Mouse (Mus musculus) midbrain, embryonic 11.5 days (tissue): ENCODE measurements around the gene Hbb-bh1. TPM values are rescaled to one million over a fixed set of nuclear protein-coding genes. Genes with fewer than 3 reads are reported as not detected.
"Not testable (repeated sequence)": the region's sequence is repeated elsewhere in the genome, so short reads cannot be mapped to it uniquely, and the experiment has no call there.

Experiments used
- ATAC-seq: fragments of 200-750 bp; cut with Nextera tagmentation; 2 replicates; pipeline ENCODE4 v1.8.0; 2017; ENCODE audit warnings: moderate TSS enrichment, moderate library complexity; ENCODE audit not compliant: low FRiP score
- DNase-seq: peaks from one replicate; pipeline ENCODE4 v3.0.0; 2015; ENCODE audit warnings: low spot score; ENCODE audit errors: missing footprints
- H3K27ac ChIP-seq: fragments of 300-500 bp; sonication (generic); 2 replicates; pipeline ENCODE4 v1.5.1; 2014; ENCODE audit warnings: low read depth, low read length
- H3K27me3 ChIP-seq: fragments of 300-500 bp; sonication (generic); 2 replicates; pipeline ENCODE4 v1.6.1; 2014; ENCODE audit warnings: mild to moderate bottlenecking, low read length, moderate library complexity, mixed read lengths; ENCODE audit not compliant: control insufficient read depth, insufficient read depth
- H3K36me3 ChIP-seq: fragments of 300-500 bp; sonication (generic); 2 replicates; pipeline ENCODE4 v1.6.1; 2014; ENCODE audit warnings: mild to moderate bottlenecking, low read length, moderate library complexity, mixed read lengths; ENCODE audit not compliant: control insufficient read depth, insufficient read depth
- H3K4me1 ChIP-seq: fragments of 300-500 bp; sonication (generic); 2 replicates; pipeline ENCODE4 v1.6.1; 2014; ENCODE audit warnings: low read length; ENCODE audit not compliant: control insufficient read depth, insufficient read depth
- H3K4me2 ChIP-seq: fragments of 300-500 bp; sonication (generic); 2 replicates; pipeline ENCODE4 v1.6.1; 2014; ENCODE audit warnings: mild to moderate bottlenecking, moderate library complexity
- H3K4me3 ChIP-seq: fragments of 300-500 bp; sonication (generic); 2 replicates; pipeline ENCODE4 v1.5.1; 2014; ENCODE audit warnings: low read depth, low read length
- H3K9ac ChIP-seq: fragments of 300-500 bp; sonication (generic); 2 replicates; pipeline ENCODE4 v1.6.1; 2014; ENCODE audit warnings: low read length
- H3K9me3 ChIP-seq: fragments of 300-500 bp; sonication (generic); 2 replicates; pipeline ENCODE4 v1.6.1; 2016; ENCODE audit warnings: low read length; ENCODE audit not compliant: control insufficient read depth
- WGBS: fragments of 180-500 bp; shearing (Covaris S2); extraction: QIAGEN DNeasy Blood & Tissue Kit; methylation state at CpG from one replicate; pipeline ENCODE4 v1.1.7; 2014; 5-methylcytosine and 5-hydroxymethylcytosine counted together
- polyA plus RNA-seq: library from polyadenylated mRNA; unstranded; fragments of >200 nt; fragmentation: Nextera tagmentation; extraction: Ambion mirVana; gene quantifications from 2 replicates; pipeline ENCODE4 v1.2.1, GENCODE M21; 2014

The Hbb-bh1 gene
- polyA plus RNA-seq, 1 experiment from 2014 or later = 2,795 TPM

DNA sequence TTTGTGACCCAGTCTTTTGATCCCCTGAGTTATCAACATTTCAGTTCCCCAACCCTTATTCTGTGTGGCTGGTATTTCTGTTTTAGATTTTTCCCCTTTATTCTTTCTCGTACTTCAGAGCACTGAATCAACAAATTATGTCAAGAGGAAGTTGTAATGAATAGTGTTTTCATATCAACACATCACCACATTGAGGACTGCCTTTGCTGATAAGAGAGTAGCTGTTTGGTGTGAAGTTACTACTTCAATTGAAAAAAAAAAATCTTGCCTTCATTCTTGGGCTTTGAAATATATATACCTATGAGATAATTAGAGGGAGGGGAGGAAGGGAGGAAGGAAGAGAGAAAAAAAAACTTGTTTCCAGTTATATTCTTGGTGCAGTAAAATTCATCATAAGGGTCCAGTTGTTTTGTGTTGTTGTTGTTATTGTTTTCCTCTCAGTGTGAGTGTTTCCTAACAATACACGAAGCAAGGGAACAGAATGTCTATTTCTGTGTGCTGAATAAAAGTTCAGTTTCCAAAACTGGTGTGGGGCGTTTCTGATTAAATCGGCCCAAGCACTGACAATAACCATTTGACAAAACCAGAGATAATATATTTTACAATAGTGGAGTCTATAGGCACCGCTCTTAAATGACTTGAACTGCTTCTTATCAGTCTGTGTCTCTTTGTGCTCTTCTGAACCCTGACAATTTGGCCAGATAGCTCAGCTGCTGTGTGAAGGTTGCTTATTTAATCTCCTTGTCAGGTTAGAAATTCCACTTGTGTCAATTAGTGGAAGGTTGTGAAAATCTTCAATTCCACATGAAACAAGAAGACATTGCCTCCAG is 33.8 kb downstream of the Hbb-bh1 start:
- Histone ChIP-seq H3K27ac (no peak overlapping the region), H3K27me3 (no peaks in the 10 kb centered on the region), H3K4me2 (no peak overlapping the region), H3K4me3 (no peak overlapping the region), H3K9ac (no peak overlapping the region), H3K9me3 (no peaks in the 10 kb centered on the region), H3K4me1 (no peaks in the 10 kb centered on the region), H3K36me3 (no peaks in the 10 kb centered on the region)
- ATAC-seq (no peak), DNase-seq (no peak)
- 82% methylated on average over 5 of the region's 5 CpGs for WGBS

DNA sequence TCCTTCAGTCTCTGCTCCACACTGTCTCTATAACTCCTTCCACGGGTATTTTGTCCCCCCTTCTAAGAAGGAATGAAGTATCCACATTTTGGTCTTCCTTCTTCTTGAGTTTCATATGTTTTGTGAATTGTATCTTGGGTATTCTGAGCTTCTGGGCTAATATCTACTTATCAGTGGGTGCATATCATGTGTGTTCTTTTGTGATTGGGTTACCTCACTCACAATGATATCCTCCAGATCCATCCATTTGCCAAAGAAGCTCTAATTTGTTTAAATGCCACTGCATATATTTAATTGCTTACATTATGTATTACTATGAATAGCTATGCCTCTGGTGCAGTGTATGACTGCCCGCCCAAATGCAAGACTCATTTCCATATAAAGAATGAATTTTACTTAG is 34.8 kb downstream of the Hbb-bh1 start:
- ATAC-seq, H3K9ac ChIP-seq, H3K4me3 ChIP-seq, H3K27ac ChIP-seq, DNase-seq, H3K4me1 ChIP-seq, H3K4me2 ChIP-seq, H3K36me3 ChIP-seq, H3K27me3 ChIP-seq, H3K9me3 ChIP-seq: not testable (repeated sequence)
- 67% methylated on average over 2 of the region's 2 CpGs for WGBS

DNA sequence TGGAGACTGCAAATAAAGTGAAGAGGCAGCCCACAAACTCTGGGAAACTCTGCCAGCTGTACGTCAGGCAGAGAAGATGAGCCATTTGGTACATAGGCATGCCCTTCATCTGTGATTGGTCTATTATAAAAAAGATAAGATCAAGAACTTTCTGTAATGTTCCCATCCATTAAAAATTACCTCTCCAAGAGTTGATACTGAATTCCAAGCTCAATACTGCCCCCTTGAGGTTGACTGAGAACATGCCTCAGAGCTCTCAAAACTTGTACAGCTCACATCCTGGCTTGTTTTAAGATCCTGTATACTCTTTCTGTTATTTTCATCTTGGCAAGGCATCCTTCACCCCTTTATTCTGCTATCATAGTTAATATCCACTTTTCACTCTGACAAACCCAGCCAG is 36.1 kb downstream of the Hbb-bh1 start:
- no peaks in the 10 kb centered on the region for H3K9me3 ChIP-seq
- H3K36me3 ChIP-seq = no peaks in the 10 kb centered on the region
- DNase-seq (peak; percentile 82), ATAC-seq (peak; percentile 57; the same call in 1 of the 2 replicates)
- H3K4me2 ChIP-seq = no peak overlapping the region
- no peaks in the 10 kb centered on the region for H3K27me3 ChIP-seq
- 81% methylated on average over 1 of the region's 1 CpGs for WGBS
- no peak overlapping the region for H3K4me3 ChIP-seq
- H3K4me1 ChIP-seq = no peaks in the 10 kb centered on the region
- no peak overlapping the region for H3K9ac ChIP-seq
- H3K27ac ChIP-seq = no peak overlapping the region

DNA sequence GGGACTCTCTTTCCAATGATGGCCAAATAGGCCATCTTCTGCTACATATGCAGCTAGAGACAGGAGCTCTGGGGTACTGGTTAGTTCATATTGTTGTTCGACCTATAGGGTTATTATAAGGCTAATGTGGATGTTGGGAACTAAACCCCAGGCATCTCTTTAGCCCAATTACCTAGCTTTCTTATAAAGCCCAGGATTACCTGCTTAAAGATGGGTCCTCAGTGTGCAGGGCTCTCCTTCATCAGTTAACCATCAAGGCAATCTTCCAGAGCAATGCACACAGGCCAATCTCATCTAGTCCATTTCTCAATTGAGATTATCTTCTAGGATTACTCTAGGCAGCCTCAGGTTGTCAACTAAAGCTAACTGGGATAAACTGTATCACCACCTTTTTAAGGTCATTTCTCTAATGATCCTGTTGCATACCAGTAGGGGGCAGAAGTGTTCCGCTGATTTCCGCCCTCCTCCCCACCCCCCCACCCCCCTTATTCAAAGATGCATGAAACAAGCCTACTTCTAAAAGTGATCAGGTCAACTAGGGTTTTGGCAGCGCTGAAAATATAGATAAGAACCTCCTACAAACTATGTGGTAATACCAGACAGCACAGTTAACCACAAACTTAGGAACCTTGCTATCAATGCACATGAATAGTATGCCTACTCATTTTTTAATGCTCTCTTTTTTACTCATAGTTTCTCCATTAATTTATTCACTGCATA is 50.1 kb downstream of the Hbb-bh1 start:
- Histone ChIP-seq H3K4me1 (no peaks in the 10 kb centered on the region), H3K27me3 (no peaks in the 10 kb centered on the region), H3K4me2 (no peak overlapping the region), H3K27ac (no peak overlapping the region), H3K9me3 (no peaks in the 10 kb centered on the region), H3K9ac (no peak overlapping the region), H3K36me3 (no peaks in the 10 kb centered on the region), H3K4me3 (no peak overlapping the region)
- no peak for ATAC-seq
- WGBS = 21% methylated on average over 4 of the region's 4 CpGs
- no peak for DNase-seq

DNA sequence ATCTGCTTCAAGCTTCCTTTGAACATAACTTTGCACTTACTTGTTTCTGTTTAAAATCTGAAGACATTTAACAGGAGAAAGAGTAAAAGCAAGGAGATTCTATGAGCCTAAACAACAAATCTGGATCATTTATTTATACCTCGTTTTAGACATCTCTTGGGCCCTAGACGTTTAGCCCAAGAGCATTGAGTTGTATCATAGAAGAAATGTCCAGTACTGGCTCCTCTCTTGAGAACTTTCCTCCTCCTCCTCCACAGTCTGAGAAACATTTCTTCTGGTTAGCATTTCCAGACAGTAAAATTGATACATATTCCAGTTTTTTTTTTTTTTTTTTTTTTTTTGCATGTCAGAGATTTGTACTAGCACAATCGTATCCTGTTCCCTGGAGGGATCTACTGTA is 51.2 kb downstream of the Hbb-bh1 start, which contains the start of gene Olfr67:
TSS of gene Olfr67 (minus strand) at position 101 of the 400 bp plus-strand sequence.
- Histone ChIP-seq H3K4me3 (no peak within 1 kb of the TSS), H3K9me3 (no peaks in the 10 kb centered on the region), H3K36me3 (no peaks in the 10 kb centered on the region), H3K4me2 (no peak within 1 kb of the TSS), H3K27me3 (no peaks in the 10 kb centered on the region), H3K27ac (no peak within 1 kb of the TSS), H3K9ac (no peak within 1 kb of the TSS), H3K4me1 (no peaks in the 10 kb centered on the region)
- WGBS = 85% methylated on average over 3 of the region's 3 CpGs
- no peak for ATAC-seq
- no peak for DNase-seq

Other genes starting within 250 kb of the Hbb-bh1 start
- gene Olfr619, start 242.6 kb downstream of the Hbb-bh1 start, polyA plus RNA-seq = not detected in 2 replicates
- not detected in 2 replicates for gene Olfr620, start 230.6 kb downstream of the Hbb-bh1 start, polyA plus RNA-seq
- not detected in 2 replicates for gene Olfr622, start 200.5 kb downstream of the Hbb-bh1 start, polyA plus RNA-seq
- gene Olfr623, start 179.5 kb downstream of the Hbb-bh1 start, polyA plus RNA-seq = not detected in 2 replicates
- gene Olfr624, start 172.0 kb downstream of the Hbb-bh1 start, polyA plus RNA-seq = 0.03 and 0.04 TPM in 2 replicates
- not detected in 2 replicates for gene Olfr625-ps1, start 160.4 kb downstream of the Hbb-bh1 start, polyA plus RNA-seq
- gene Olfr243, start 128.5 kb downstream of the Hbb-bh1 start, polyA plus RNA-seq = not detected in 2 replicates
- not detected in 2 replicates for gene Olfr628, start 112.8 kb downstream of the Hbb-bh1 start, polyA plus RNA-seq
- not detected in 2 replicates for gene Olfr629, start 98.2 kb downstream of the Hbb-bh1 start, polyA plus RNA-seq
- not detected in 2 replicates for gene Olfr630, start 85.8 kb downstream of the Hbb-bh1 start, polyA plus RNA-seq
- not detected in 2 replicates for gene Olfr69, start 71.6 kb downstream of the Hbb-bh1 start, polyA plus RNA-seq
- not detected in 2 replicates for gene Olfr68, start 63.5 kb downstream of the Hbb-bh1 start, polyA plus RNA-seq
- not detected in 2 replicates for gene Olfr67, start 51.3 kb downstream of the Hbb-bh1 start, polyA plus RNA-seq
- 767 and 794 TPM in 2 replicates for gene Hbb-bt, start 29.2 kb downstream of the Hbb-bh1 start, polyA plus RNA-seq
- 259 and 279 TPM in 2 replicates for gene Hbb-bs, start 15.1 kb downstream of the Hbb-bh1 start, polyA plus RNA-seq
- not detected in 2 replicates for gene Hbb-bh2, start 2.6 kb downstream of the Hbb-bh1 start, polyA plus RNA-seq
- 11,345 and 11,485 TPM in 2 replicates for gene Hbb-y, start 10.1 kb upstream of the Hbb-bh1 start, polyA plus RNA-seq
- not detected in 2 replicates for gene Olfr66, start 43.1 kb upstream of the Hbb-bh1 start, polyA plus RNA-seq
- gene Olfr64, start 51.3 kb upstream of the Hbb-bh1 start, polyA plus RNA-seq = not detected in 2 replicates
- not detected in 2 replicates for gene Olfr65, start 60.3 kb upstream of the Hbb-bh1 start, polyA plus RNA-seq
- not detected in 2 replicates for gene Olfr631, start 85.7 kb upstream of the Hbb-bh1 start, polyA plus RNA-seq
- gene Olfr632, start 91.2 kb upstream of the Hbb-bh1 start, polyA plus RNA-seq = not detected in 2 replicates
- not detected in 2 replicates for gene Olfr633, start 101.3 kb upstream of the Hbb-bh1 start, polyA plus RNA-seq
- 0.01 and 0.03 TPM in 2 replicates for gene Olfr635, start 128.0 kb upstream of the Hbb-bh1 start, polyA plus RNA-seq
- gene Olfr638, start 155.6 kb upstream of the Hbb-bh1 start, polyA plus RNA-seq = not detected in 2 replicates
- gene Olfr639, start 174.1 kb upstream of the Hbb-bh1 start, polyA plus RNA-seq = not detected in 2 replicates
- not detected in 2 replicates for gene Olfr640, start 182.4 kb upstream of the Hbb-bh1 start, polyA plus RNA-seq
- not detected in 2 replicates for gene Olfr641, start 192.3 kb upstream of the Hbb-bh1 start, polyA plus RNA-seq
- not detected in 2 replicates for gene Olfr642, start 209.5 kb upstream of the Hbb-bh1 start, polyA plus RNA-seq
- gene 4930516K23Rik, start 218.3 kb upstream of the Hbb-bh1 start, polyA plus RNA-seq = not detected in 2 replicates
- not detected in 2 replicates for gene Olfr644, start 228.7 kb upstream of the Hbb-bh1 start, polyA plus RNA-seq
- gene Olfr645, start 242.3 kb upstream of the Hbb-bh1 start, polyA plus RNA-seq = not detected in 2 replicates